Mouse (Mus musculus) hindbrain, embryonic 14.5 days (tissue): ENCODE results near the gene Polg2. TPM values are rescaled to one million over a fixed set of nuclear protein-coding genes. Genes with fewer than 3 reads are reported as not detected.
A peak's percentile ranks its signal among the peaks of the same experiment; 100 is the strongest.
"Not testable (repeated sequence)": the region's sequence is repeated elsewhere in the genome, so short reads cannot be mapped to it uniquely, and the experiment has no call there.

Experiments used
- ATAC-seq: fragments of 200-750 bp; cut with Nextera tagmentation; 2 replicates; pipeline ENCODE4 v1.8.0; 2017; ENCODE audit warnings: moderate number of reproducible peaks, mild to moderate bottlenecking, moderate TSS enrichment, moderate library complexity; ENCODE audit not compliant: low FRiP score
- DNase-seq: peaks from one replicate; pipeline ENCODE4 v3.0.0-alpha.2; 2015; ENCODE audit warnings: low spot score
- H3K27ac ChIP-seq: fragments of 300-500 bp; sonication (generic); 2 replicates; pipeline ENCODE4 v1.5.1; 2014; ENCODE audit warnings: mild to moderate bottlenecking, moderate library complexity
- H3K27me3 ChIP-seq: fragments of 300-500 bp; sonication (generic); 2 replicates; pipeline ENCODE4 v1.6.1; 2014; ENCODE audit warnings: mild to moderate bottlenecking, low read length, mixed read lengths; ENCODE audit not compliant: control insufficient read depth, insufficient read depth
- H3K36me3 ChIP-seq: fragments of 300-500 bp; sonication (generic); replicated peaks from 2 replicates; pipeline ENCODE4 v1.6.1; 2014; ENCODE audit not compliant: control insufficient read depth, insufficient read depth
- H3K4me1 ChIP-seq: fragments of 300-500 bp; sonication (generic); replicated peaks from 2 replicates; pipeline ENCODE4 v1.6.1; 2014; ENCODE audit warnings: antibody characterized with exemption, low read length, mixed read lengths; ENCODE audit not compliant: control insufficient read depth, insufficient read depth
- H3K4me2 ChIP-seq: fragments of 300-500 bp; sonication (generic); replicated peaks from 2 replicates; pipeline ENCODE4 v1.6.1; 2014; ENCODE audit warnings: mild to moderate bottlenecking, moderate library complexity
- H3K4me3 ChIP-seq: fragments of 300-500 bp; sonication (generic); replicated peaks from 2 replicates; pipeline ENCODE4 v1.5.1; 2014; ENCODE audit warnings: mild to moderate bottlenecking, low read length
- H3K9ac ChIP-seq: fragments of 300-500 bp; sonication (generic); 2 replicates; pipeline ENCODE4 v1.6.1; 2014
- H3K9me3 ChIP-seq: fragments of 300-500 bp; sonication (generic); 2 replicates; pipeline ENCODE4 v1.6.1; 2016; ENCODE audit warnings: low read length; ENCODE audit not compliant: control insufficient read depth
- whole genome bisulfite sequencing: fragments of 180-500 bp; shearing (Covaris S2); extraction: QIAGEN DNeasy Blood & Tissue Kit; methylation state at CpG from one replicate; pipeline ENCODE4 v1.1.7; 2014; 5-methylcytosine and 5-hydroxymethylcytosine counted together
- polyA plus RNA-seq: library from polyadenylated mRNA; unstranded; fragments of >200 nt; fragmentation: Nextera tagmentation; extraction: Ambion mirVana; gene quantifications from 2 replicates; pipeline ENCODE4 v1.2.1, GENCODE M21; 2014

Gene Polg2
- polyA plus RNA-seq, 1 experiment from 2014 or later, result 9.7 TPM

DNA sequence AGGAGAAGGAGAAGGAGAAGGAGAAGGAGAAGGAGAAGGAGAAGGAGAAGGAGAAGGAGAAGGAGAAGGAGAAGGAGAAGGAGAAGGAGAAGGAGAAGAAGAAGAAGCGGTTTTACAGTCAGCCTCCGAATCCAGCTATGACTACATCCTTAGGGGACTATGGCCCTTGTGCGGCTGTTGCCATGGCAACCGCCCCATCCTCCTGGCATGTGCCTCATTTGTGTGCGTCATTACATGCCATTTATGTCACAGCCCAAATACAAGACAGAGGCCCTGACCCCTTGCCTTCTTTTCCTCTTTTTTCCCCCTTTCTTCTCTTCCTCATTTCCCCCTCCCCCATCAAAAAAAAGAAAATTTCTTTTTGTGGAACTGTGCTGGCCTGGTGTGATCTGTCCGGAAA, 38.1 kb downstream of the Polg2 start:
- Histone ChIP-seq H3K9ac (no peak overlapping the region), H3K4me1 (peaks cover 15% of the 10 kb centered on the region), H3K4me2 (no peak overlapping the region), H3K4me3 (no peak overlapping the region), H3K27ac (no peak overlapping the region), H3K9me3 (no peaks in the 10 kb centered on the region), H3K27me3 (no peaks in the 10 kb centered on the region), H3K36me3 (no peaks in the 10 kb centered on the region)
- peak; percentile 56 for DNase-seq
- WGBS, result 21% methylated on average over 6 of the region's 6 CpGs
- no peak for ATAC-seq

DNA sequence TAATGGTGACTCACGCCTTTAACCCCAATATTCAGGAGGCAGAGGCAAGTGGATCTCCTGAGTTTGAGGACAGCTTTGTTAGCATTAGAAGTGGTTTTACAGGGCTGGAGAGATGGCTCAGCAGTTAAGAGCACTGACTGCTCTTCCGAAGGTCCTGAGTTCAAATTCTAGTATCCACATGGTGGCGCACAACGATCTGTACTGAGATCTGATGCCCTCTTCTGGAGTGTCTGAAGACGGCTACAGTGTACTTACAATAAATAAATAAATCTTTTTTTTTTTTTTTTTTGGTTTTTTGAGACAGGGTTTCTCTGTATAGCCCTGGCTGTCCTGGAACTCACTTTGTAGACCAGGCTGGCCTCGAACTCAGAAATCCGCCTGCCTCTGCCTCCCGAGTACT, 38.6 kb downstream of the Polg2 start:
- not testable (repeated sequence) for H3K9me3 ChIP-seq, H3K36me3 ChIP-seq, H3K4me3 ChIP-seq, DNase-seq, H3K4me2 ChIP-seq, ATAC-seq, H3K9ac ChIP-seq, H3K27me3 ChIP-seq, H3K27ac ChIP-seq
- 93% methylated on average over 8 of the region's 8 CpGs for WGBS
- peaks cover 19% of the 10 kb centered on the region for H3K4me1 ChIP-seq

DNA sequence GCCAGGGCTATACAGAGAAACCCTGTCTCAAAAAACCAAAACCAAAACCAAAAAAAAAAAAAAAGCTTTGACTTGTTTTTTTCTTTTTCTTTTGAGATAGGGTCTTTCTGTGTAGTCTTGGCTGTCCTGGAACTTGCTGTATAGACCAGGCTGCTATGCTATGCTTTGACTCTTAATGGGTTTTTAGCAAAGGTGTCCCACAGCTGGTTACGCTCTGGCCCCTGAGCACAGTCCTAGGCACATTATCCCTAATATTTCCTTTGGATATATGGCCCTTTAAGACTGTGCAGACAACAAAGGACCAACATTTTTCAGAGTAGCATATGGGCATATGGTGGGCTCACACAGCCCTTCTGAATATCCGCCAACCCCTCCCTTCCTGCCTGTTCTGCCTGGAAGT, 40.2 kb downstream of the Polg2 start:
- peaks cover 19% of the 10 kb centered on the region for H3K4me1 ChIP-seq
- WGBS, result 93% methylated on average over 2 of the region's 2 CpGs
- H3K27ac ChIP-seq, result no peak overlapping the region
- H3K36me3 ChIP-seq, result no peaks in the 10 kb centered on the region
- no peak overlapping the region for H3K9ac ChIP-seq
- H3K4me2 ChIP-seq, result no peak overlapping the region
- no peak overlapping the region for H3K4me3 ChIP-seq
- no peaks in the 10 kb centered on the region for H3K9me3 ChIP-seq
- no peak for DNase-seq
- ATAC-seq, result no peak
- no peaks in the 10 kb centered on the region for H3K27me3 ChIP-seq

DNA sequence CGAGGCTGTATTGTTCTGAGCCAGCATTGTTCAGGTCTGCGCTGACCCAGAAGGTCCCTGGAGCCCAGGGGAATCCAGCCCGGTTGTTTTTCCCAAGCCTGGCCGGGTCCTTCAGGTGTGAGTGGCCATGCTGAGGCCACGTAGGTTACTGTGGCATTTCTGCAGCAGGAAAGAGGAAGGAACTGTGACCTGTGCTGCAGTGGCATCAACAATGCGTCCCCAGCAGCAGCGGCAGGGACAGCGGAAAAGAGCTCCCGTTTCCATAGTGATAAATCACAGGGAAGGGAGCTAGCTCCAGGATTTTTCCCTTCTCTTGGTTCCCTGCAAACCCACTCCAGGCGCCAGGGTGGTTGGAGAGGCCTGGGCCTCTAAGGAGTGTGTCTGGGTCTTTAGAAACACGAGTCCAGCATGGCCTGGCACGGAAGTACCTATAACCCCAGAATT, 42.1 kb downstream of the Polg2 start:
- peak; percentile 54 for DNase-seq
- H3K27ac ChIP-seq, result peak overlapping the region; percentile 85
- peak; percentile 64; the same call in 1 of the 2 replicates for ATAC-seq
- no peaks in the 10 kb centered on the region for H3K27me3 ChIP-seq
- 9% methylated on average over 12 of the region's 12 CpGs for WGBS
- H3K4me2 ChIP-seq, result peak overlapping the region; percentile 7; the same call in 1 of the 2 replicates
- no peaks in the 10 kb centered on the region for H3K36me3 ChIP-seq
- no peak overlapping the region for H3K4me3 ChIP-seq
- peaks cover 19% of the 10 kb centered on the region for H3K4me1 ChIP-seq
- peak overlapping the region; percentile 39; the same call in 1 of the 2 replicates for H3K9ac ChIP-seq
- H3K9me3 ChIP-seq, result no peaks in the 10 kb centered on the region

DNA sequence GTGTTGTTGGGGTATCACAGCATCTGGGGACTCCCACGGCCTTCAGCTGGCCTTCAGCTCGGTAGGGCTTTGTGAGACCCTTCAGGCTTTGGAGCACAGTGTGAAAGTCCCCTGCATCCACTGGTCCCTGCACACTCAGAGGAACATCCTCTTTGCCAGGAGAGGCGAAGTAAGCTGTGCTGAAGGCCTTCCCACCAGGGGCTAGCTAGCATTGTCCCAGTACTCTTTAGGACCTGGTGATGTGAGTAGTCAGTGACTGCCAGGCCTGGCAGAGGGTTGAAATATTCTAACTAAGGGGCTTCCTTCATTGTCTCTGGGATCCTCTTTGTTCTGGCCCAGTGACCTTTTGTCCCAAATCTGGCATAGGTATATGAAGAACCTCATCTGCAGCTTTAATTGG, 42.7 kb downstream of the Polg2 start:
- no peaks in the 10 kb centered on the region for H3K9me3 ChIP-seq
- DNase-seq (no peak), ATAC-seq (no peak)
- peaks cover 19% of the 10 kb centered on the region for H3K4me1 ChIP-seq
- H3K4me2 ChIP-seq, result no peak overlapping the region
- no peak overlapping the region for H3K4me3 ChIP-seq
- H3K27me3 ChIP-seq, result no peaks in the 10 kb centered on the region
- H3K9ac ChIP-seq, result peak overlapping the region; percentile 39; the same call in 1 of the 2 replicates
- H3K27ac ChIP-seq, result peak overlapping the region; percentile 85
- H3K36me3 ChIP-seq, result no peaks in the 10 kb centered on the region
- 29% methylated on average over 3 of the region's 3 CpGs for WGBS

DNA sequence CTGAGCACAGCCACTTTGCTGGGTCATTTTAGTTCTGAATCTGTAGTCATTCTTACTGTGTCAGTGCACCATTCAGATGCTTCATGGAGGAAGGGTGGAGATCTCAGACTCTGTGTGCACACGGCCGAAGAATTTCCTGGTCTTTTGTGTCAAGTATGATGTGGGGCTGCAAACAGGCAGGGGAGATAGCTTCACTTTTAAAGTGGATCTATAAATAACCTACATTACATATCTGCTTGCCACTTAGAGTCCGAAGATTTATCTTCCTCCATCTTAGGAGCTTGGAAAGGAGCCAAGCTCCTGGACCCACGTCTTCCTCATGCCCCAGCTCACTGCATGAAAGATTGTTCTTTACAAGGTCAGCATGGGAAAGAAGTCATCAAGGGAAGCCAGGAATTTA, 48.6 kb downstream of the Polg2 start:
- Histone ChIP-seq H3K27ac (no peak overlapping the region), H3K27me3 (no peaks in the 10 kb centered on the region), H3K36me3 (no peaks in the 10 kb centered on the region), H3K4me1 (no peaks in the 10 kb centered on the region), H3K4me2 (no peak overlapping the region), H3K9me3 (no peaks in the 10 kb centered on the region), H3K4me3 (no peak overlapping the region), H3K9ac (no peak overlapping the region)
- no peak for ATAC-seq
- WGBS, result 78% methylated on average over 4 of the region's 4 CpGs
- no peak for DNase-seq

DNA sequence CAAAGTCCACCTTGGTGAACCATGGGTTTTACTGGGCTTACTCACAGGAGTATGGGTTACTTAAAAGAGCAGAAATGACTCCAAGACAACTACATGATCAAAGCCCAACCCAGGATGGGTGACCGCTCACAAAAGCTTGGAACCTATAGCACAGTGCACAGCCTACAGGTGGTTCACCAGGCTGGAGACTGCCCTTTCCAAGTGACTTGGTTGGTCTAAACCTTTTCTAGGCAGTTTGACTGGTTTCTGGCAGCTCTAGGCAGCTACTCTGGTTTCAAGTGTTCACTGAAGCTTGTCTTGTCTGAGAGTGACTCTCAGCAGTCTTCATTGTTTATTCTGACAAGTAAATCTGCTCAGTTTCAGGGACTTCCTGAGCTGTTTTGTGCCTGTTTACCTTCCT, 49.7 kb downstream of the Polg2 start:
- no peaks in the 10 kb centered on the region for H3K36me3 ChIP-seq
- no peak overlapping the region for H3K4me3 ChIP-seq
- H3K27me3 ChIP-seq, result no peaks in the 10 kb centered on the region
- H3K4me1 ChIP-seq, result no peaks in the 10 kb centered on the region
- no peak overlapping the region for H3K9ac ChIP-seq
- ATAC-seq (no peak), DNase-seq (no peak)
- no peak overlapping the region for H3K27ac ChIP-seq
- 93% methylated on average over 1 of the region's 1 CpGs for WGBS
- no peaks in the 10 kb centered on the region for H3K9me3 ChIP-seq
- no peak overlapping the region for H3K4me2 ChIP-seq

DNA sequence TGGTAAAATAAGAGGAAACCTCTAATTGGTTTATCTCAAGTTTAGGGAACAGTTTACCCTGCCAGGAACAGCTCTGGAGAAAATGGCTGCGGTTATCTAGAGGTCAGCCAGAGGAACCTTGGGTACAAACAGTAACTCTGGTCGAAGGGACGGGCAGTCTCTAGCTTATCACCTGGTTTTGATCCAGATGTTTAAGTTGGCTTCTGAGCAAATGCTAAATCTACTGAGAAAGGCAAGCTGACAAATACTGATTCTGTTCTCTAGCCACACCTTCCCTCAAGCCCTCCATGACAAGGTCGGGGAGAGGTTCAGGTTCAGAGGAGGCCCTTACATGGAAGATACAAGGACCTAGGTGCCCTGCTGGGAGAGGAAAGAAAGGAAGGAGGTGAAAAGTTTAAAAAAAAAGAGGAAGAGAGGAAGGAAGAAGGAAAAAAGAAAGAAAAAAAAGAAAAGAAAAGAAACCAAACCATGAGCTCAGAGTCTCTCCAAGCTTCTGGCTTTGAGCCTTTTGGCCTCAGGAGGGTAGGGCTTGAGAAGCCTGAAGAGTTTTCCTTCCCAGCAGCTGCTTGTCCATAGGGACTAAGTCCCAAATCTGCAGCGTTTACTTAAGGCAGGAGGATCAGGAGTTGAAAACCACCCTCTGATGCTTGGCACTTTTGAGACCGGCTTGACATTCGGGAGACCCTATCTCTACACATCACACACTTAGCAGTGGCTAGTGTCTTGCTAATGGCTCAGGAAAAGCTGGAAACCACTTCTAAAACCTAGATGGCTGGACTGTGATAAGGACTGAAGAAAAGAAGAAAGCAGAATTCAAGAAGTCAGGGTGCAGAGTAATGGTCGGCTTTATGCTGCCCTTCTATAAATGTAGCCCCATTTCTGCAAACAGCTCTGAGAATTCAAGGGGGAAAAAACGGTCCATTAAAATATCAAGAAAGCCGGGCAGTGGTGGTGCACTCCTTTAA, 50.7 kb downstream of the Polg2 start:
- H3K4me3 ChIP-seq, result no peak overlapping the region
- H3K36me3 ChIP-seq, result no peaks in the 10 kb centered on the region
- no peak overlapping the region for H3K9ac ChIP-seq
- no peaks in the 10 kb centered on the region for H3K27me3 ChIP-seq
- H3K4me2 ChIP-seq, result no peak overlapping the region
- no peaks in the 10 kb centered on the region for H3K4me1 ChIP-seq
- WGBS, result 89% methylated on average over 10 of the region's 10 CpGs
- no peak overlapping the region for H3K27ac ChIP-seq
- DNase-seq, result no peak
- H3K9me3 ChIP-seq, result no peaks in the 10 kb centered on the region
- ATAC-seq, result no peak

DNA sequence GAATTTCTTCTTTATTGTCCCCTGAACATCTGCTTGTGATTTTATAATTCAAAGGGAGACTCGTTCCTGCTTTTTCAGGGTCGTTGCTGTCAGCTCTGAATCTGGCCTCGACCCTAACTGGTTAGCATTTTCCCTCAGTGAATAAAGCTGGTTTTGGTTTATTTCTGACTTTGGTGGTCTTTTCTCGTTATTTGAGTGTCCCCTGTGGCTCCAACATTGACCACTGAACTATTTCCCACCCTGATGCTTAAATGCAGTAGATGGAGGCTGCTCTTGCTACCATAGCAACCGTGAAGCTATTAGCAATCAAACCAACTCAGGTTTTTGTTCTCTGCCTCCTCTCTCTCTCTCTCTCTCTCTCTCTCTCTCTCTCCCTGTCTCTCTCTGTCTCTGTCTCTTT, 51.4 kb downstream of the Polg2 start:
- Histone ChIP-seq H3K27ac (no peak overlapping the region), H3K4me3 (no peak overlapping the region), H3K4me2 (no peak overlapping the region), H3K9me3 (no peaks in the 10 kb centered on the region), H3K9ac (no peak overlapping the region), H3K4me1 (no peaks in the 10 kb centered on the region), H3K36me3 (no peaks in the 10 kb centered on the region), H3K27me3 (no peaks in the 10 kb centered on the region)
- WGBS, result 42% methylated on average over 5 of the region's 5 CpGs
- DNase-seq (no peak), ATAC-seq (no peak)
